Mouse (Mus musculus): ENCODE measurements around the gene Tmprss12.

DNA sequence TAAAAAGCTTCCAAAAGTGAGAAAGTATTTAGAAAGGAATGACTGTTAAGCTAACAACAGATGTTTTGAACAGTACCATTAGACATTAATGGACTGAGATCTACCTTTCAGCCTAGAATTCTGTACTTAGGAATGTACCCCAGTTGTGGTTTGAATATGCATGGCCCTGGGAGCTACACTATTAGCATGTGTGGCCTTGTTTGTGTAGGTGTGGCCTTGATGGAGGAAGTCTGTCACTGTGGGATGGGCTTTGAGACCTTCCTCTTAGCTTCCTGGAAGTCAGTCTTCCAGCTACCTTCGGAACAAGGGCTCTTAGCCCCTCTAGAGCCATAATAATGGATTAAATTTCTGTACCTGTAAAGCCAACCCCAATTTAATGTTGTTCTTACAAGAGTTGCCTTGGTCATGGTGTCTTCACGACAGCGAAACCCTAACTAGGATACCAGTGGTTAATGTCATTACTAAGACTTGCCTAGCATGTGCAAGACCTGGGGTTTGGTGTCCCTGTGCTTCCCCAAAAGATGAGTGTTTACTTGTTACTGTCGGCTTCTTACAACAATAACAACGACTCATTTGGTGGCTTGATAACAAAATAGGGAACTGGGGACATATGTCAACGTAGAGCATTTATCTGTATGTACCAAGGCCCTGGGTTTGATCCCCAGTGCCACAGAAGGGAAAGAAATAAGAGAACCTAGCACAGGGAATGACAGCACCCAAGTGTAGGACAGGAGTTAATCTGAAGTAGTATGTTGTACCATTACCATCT is 31.8 kb upstream of the Tmprss12 start:
- TF ChIP-seq MYOD1 (IDR thresholded peaks at IDR 0.05; ENCODE audit: control insufficient read depth, insufficient read length, low read depth) (no peak), CTCF (IDR thresholded peaks at IDR 0.05; ENCODE audit: control insufficient read depth, insufficient read depth, insufficient read length) (no peak), USF1 (IDR thresholded peaks at IDR 0.05; ENCODE audit: low read depth) (no peak), MYOG (IDR thresholded peaks at IDR 0.05; ENCODE audit: control insufficient read depth, extremely low read depth, insufficient read length) (no peak), MAX (IDR thresholded peaks at IDR 0.05) (no peak), CEBPB (IDR thresholded peaks at IDR 0.05; ENCODE audit: low read depth) (no peak)
